Mouse (Mus musculus) heart, adult 2 months (tissue): ENCODE data around the gene Tnfrsf9.
"Not testable (repeated sequence)": the region's sequence is repeated elsewhere in the genome, so short reads cannot be mapped to it uniquely, and the experiment has no call there.

ENCODE experiments used
- CTCF ChIP-seq: fragments of 200-600 bp; IDR thresholded peaks from 2 replicates; pipeline ENCODE4 v1.8.1; 2022; ENCODE audit warnings: antibody characterized with exemption, mild to moderate bottlenecking, moderate library complexity
- EP300 ChIP-seq: fragments of 200-500 bp; IDR thresholded peaks from 2 replicates; pipeline ENCODE4 v1.6.1; 2011; ENCODE audit warnings: low read depth, low read length, control low read depth; ENCODE audit not compliant: insufficient read depth
- POLR2A ChIP-seq: fragments of 200-500 bp; IDR thresholded peaks from 2 replicates; pipeline ENCODE4 v1.6.1; 2011; ENCODE audit warnings: mild to moderate bottlenecking, low read depth, low read length, control low read depth; ENCODE audit not compliant: insufficient read depth

GRCm38 (mm10) chr4:150874416-150874815 is 39.9 kb upstream of the Tnfrsf9 start:
- TF ChIP-seq CTCF, POLR2A, EP300: not testable (repeated sequence)
